Mouse (Mus musculus) liver, adult 2 months (tissue): Measurements from ENCODE around the gene Ubtd1.

Source experiments
- CTCF ChIP-seq: fragments of 200-500 bp; IDR thresholded peaks from 2 replicates; pipeline ENCODE4 v1.5.1; 2011; ENCODE audit warnings: low read depth, low read length, control low read depth
- POLR2A ChIP-seq: fragments of 200-500 bp; IDR thresholded peaks from 2 replicates; pipeline ENCODE4 v1.6.1; 2011; ENCODE audit warnings: low read length, control low read depth; ENCODE audit not compliant: insufficient read depth; ENCODE audit errors: extremely low read depth

DNA sequence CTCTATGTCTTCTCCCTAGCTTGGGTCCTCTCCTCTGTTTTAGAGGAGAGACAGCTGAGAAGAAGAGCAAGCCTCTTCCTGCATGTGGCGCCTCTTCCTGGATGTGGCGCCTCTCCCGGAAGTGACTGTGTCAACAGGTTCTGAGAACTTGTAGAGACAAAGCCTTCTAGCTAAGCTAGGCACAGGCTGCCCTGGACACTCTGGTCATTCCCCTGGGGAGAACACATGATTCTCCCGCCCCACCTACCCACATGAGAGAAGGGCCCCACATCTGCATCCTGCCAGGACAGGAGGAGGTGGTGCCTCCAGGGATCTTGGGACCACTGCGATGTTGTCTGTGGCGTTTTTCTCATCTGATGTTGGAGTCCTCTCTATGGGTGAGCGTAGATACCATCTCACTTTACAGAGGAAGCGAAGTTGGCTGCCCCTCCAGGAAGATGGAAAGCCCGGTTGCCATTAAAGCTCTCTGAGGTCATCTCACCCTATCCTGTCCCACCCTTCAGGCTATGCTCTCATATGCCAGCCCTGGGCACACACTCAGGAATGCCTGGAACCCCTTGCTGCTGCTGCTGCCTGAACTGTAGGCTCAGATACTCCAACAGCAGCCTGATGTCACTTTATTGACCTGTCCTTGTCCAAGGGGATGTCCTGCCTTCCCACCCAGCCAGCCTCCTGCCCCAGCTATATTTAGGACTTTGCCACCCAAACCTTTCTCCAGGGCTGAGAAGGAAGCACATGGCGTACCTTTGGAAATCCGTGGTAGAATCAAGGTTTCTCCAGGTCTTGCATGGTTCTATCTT lies 87.1 kb downstream of the Ubtd1 start:
- TF ChIP-seq CTCF (no peak), POLR2A (no peak)
